Mouse (Mus musculus): ENCODE data around the gene Enah.

- TF ChIP-seq GATA1 (IDR thresholded peaks at IDR 0.05; ENCODE audit: low read length): no peak
- no peak for TF ChIP-seq TAL1 (IDR thresholded peaks at IDR 0.05; ENCODE audit: low read length)
Observed at GRCm38 (mm10) chr1:182061203-182061602, 41.4 kb upstream of the Enah start.

Measured in erythroblast, embryonic 14.5 days (primary cell).